Mouse (Mus musculus) heart, postnatal 0 days (tissue): ENCODE results near the gene Bche.

ENCODE experiments used
- CTCF ChIP-seq: IDR thresholded peaks from 2 replicates; pipeline ENCODE4 v1.5.1; 2016; ENCODE audit warnings: antibody characterized with exemption, control low read depth, low read depth
- EP300 ChIP-seq: IDR thresholded peaks from 2 replicates; pipeline ENCODE4 v1.6.1; 2016; ENCODE audit warnings: antibody characterized with exemption, low read depth

GRCm38 (mm10) chr3:73741998-73742397 is 33.8 kb upstream of the Bche start:
- TF ChIP-seq CTCF (no peak), EP300 (no peak)
